Mouse (Mus musculus): ENCODE data around the gene Ergic2. TPM values are rescaled to one million over a fixed set of nuclear protein-coding genes. Genes with fewer than 3 reads are reported as not detected.

Ergic2 gene
- polyA plus RNA-seq (2012; rRNA removed), result 50.9 and 53.7 TPM in 2 replicates

DNA sequence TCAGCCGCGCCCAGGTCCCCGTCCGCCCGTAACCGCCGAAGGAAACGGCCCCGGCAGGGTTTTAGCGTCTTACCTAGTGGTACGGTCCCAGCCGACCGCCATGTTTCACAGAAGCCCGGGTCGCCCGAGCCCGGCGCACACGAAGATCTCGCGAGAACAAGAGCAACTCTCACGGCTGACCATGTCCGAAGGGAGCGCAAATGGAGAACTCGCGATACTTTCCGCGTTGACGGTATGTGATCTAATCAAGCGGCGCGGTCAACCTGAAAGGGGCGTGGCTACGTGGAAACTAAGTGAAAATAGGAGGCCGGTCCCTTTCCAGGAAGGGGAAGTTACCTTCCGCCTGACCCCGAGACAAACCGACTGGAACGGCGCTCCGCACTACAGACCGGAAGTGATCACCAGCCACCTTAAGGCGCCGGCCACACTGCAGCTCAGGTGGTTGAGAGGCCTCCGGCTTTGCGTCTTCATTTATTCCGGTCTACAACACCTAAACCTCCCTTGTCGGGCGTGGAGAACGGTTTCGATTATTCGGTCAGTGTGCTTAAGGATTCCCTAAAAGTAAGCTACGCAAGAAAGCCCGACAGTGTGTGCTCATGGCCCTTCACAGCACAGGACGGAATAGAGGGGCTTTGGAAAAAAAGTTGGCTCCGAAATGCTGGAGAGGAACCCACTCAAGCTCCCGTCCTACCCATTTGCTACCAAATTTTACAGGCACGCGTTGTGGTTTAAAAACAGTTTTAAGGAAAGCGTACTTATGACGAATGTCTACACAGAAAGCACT, at the start of gene Ergic2:
Gene Ergic2, minus strand, starts transcription at position 478 of the 784 bp plus-strand sequence.
- H3K4me3 ChIP-seq (ENCODE audit: insufficient read depth, low read length), result peak within 1 kb of the TSS; percentile 42
- H3K27ac ChIP-seq (ENCODE audit: insufficient read depth, low read length), result no peak within 1 kb of the TSS
- H3K4me1 ChIP-seq (ENCODE audit: control insufficient read depth, insufficient read depth, low read length), result peaks cover 1% of the 10 kb centered on the region; the same call in 1 of the 2 replicates
- TF ChIP-seq CTCF (IDR thresholded peaks at IDR 0.05; ENCODE audit: extremely low read depth, insufficient read depth, low read length) (no peak), POLR2A (IDR thresholded peaks at IDR 0.05; ENCODE audit: extremely low read depth, insufficient read depth, low read length) (peak; percentile 64)

DNA sequence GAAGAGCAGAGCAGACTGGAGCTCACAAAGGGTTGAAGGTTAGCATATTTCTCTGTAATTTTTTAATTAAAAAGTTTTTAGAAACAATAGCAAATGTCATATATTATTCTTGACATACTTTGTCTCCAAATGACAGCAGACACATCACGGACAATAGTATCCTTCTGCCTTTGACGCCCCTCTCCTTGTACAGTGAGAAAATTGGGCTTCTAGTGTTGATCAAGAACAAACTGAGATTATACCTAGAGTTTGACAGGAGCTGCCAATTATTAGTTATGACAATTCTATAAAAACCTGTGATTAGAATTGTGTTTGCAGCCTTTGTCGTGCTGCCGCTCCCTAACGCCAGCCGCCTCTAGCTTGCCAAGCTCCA, 48.5 kb upstream of the Ergic2 start:
- no peak for TF ChIP-seq CTCF (IDR thresholded peaks at IDR 0.05; ENCODE audit: extremely low read depth, insufficient read depth, low read length)
- TF ChIP-seq POLR2A (IDR thresholded peaks at IDR 0.05; ENCODE audit: extremely low read depth, insufficient read depth, low read length), result no peak
- Histone ChIP-seq H3K27ac (ENCODE audit: insufficient read depth, low read length) (no peak overlapping the region), H3K4me3 (ENCODE audit: insufficient read depth, low read length) (no peak overlapping the region), H3K4me1 (ENCODE audit: control insufficient read depth, insufficient read depth, low read length) (peaks cover 5% of the 10 kb centered on the region)

DNA sequence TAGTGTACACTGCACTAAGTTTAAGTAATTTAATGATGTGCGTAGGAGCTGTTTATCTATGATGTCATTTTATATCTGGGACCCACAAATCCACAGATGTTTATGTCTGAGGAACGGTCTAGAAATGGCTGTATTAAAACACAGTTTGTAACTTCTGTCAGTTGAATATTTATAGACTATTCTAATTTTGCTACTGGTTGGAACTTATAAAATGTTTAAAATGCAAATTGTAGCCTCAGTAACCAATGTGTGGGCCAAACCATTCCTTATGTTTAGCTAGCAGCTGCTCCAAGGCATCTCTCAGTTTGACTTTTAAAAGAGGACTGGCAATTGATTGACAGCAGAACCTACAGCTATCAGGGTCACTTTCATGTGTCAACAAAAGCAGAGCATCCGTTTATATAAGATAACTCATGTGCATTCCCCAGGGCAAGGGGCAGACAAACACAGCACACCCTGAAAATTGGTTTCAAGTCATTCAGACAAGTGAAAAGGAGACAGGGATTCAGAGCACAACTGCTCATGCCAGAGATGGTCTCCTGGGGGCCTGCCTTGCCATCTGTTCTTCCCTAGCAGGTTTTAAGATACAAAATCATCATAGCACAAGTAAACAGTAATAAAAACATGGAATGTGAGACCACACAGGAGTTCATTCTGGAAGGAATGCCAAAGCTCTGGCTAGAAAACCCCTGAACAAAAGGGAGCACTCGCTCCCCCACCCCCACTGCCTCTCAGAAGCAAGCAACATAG, 48.0 kb upstream of the Ergic2 start:
- H3K27ac ChIP-seq (ENCODE audit: insufficient read depth, low read length), result no peak overlapping the region

DNA sequence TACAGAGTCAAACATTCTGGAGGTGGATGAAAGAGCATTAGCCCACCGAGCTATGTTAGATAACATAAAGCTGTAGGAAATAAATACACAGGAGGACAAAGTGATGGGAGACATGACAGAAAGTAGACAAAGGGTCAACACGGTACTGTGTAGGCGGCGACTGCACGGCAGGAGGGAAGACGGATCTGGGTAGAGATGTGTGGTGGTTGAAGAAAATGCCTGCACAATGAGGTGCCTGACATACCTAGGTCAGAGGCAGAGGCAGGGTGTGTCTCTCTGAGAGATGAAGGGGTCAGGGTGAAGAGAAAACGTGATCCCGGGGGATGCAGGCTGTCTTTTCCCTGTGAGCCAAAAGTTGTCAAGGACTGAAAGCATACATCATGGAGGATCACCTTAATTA, 46.9 kb upstream of the Ergic2 start:
- no peak overlapping the region for H3K27ac ChIP-seq (ENCODE audit: insufficient read depth, low read length)
- TF ChIP-seq POLR2A (IDR thresholded peaks at IDR 0.05; ENCODE audit: extremely low read depth, insufficient read depth, low read length) (no peak), CTCF (IDR thresholded peaks at IDR 0.05; ENCODE audit: extremely low read depth, insufficient read depth, low read length) (no peak)
- peaks cover 6% of the 10 kb centered on the region for H3K4me1 ChIP-seq (ENCODE audit: control insufficient read depth, insufficient read depth, low read length)
- no peak overlapping the region for H3K4me3 ChIP-seq (ENCODE audit: insufficient read depth, low read length)

More for the DNA sequence above, 48.0 kb upstream of the Ergic2 start:
- TF ChIP-seq POLR2A (IDR thresholded peaks at IDR 0.05; ENCODE audit: extremely low read depth, insufficient read depth, low read length) (no peak), CTCF (IDR thresholded peaks at IDR 0.05; ENCODE audit: extremely low read depth, insufficient read depth, low read length) (no peak)
- Histone ChIP-seq H3K4me1 (ENCODE audit: control insufficient read depth, insufficient read depth, low read length) (peaks cover 6% of the 10 kb centered on the region), H3K4me3 (ENCODE audit: insufficient read depth, low read length) (no peak overlapping the region)

DNA sequence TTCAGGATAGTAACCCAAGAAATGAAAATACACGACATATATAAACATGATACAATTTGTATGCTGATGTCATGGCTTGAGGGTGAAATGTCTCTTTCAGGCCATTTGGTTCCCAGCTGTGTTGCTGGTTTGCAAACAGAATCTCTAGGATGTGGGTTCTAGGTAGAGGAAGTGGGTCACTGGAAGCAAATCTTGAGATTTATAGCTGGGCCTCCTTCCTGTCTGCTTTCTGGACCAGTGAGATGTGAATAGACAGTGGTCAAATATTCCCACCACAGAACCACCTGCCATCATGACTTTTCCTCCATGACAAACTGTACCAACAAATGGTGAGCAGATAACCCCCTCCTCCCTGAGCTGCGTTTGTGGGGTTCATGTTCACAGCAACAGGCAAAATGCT, 45.6 kb upstream of the Ergic2 start:
- no peak overlapping the region for H3K27ac ChIP-seq (ENCODE audit: insufficient read depth, low read length)
- TF ChIP-seq POLR2A (IDR thresholded peaks at IDR 0.05; ENCODE audit: extremely low read depth, insufficient read depth, low read length) (no peak), CTCF (IDR thresholded peaks at IDR 0.05; ENCODE audit: extremely low read depth, insufficient read depth, low read length) (no peak)
- no peak overlapping the region for H3K4me3 ChIP-seq (ENCODE audit: insufficient read depth, low read length)
- H3K4me1 ChIP-seq (ENCODE audit: control insufficient read depth, insufficient read depth, low read length), result peaks cover 6% of the 10 kb centered on the region

DNA sequence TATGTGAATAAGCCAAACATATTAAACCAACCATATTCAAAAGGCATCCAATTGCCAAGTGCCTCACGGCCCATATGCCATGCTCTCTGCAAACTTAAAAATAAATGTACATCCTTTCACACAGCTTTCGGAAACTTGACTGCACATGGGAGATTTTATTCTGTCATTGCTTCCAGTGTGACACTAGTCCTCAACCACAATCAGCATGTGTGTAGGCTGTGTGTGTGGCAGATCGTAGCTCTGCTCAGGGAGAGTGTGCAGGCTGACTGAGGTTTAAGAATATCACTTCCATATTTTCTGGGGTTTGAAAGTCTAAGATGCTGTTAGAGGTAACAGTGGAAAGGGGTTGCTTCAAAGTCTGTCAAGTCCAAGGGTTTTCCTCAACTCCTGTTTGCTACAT, 43.9 kb upstream of the Ergic2 start:
- H3K4me3 ChIP-seq (ENCODE audit: insufficient read depth, low read length), result no peak overlapping the region
- TF ChIP-seq CTCF (IDR thresholded peaks at IDR 0.05; ENCODE audit: extremely low read depth, insufficient read depth, low read length) (no peak), POLR2A (IDR thresholded peaks at IDR 0.05; ENCODE audit: extremely low read depth, insufficient read depth, low read length) (no peak)
- H3K27ac ChIP-seq (ENCODE audit: insufficient read depth, low read length), result no peak overlapping the region
- H3K4me1 ChIP-seq (ENCODE audit: control insufficient read depth, insufficient read depth, low read length), result peaks cover 6% of the 10 kb centered on the region

DNA sequence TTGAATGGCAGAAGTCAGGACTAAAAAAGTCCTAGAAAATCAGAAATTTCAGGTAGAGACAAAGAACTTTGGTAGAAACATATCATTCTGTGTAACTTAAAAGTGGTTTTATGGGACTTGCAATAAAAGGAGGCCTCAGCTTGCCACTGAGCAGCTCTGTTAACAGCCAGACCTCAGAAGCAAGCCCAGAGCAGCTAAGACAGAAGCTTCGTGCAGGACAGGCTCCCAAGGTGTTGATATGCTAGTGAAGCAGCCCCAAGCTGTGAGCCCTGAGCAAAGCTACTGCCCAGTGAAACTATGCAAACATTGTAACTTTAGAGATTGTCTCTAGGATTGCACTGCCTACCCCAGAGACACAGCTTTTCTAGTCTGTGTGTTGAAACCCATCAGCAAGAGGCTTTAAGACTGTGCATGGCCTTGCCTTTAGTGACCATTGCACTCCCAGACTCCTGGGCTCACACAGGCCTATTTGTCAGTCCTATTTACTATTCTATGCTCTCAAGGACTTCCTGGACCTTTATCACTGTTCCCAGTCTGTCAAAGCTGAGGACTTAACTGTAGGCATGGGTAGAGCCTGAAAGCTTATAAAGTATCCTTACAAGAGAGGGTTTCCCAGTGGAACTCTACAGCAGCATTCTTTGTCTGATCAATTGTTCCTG, 43.4 kb upstream of the Ergic2 start:
- Histone ChIP-seq H3K27ac (ENCODE audit: insufficient read depth, low read length) (no peak overlapping the region), H3K4me1 (ENCODE audit: control insufficient read depth, insufficient read depth, low read length) (peaks cover 6% of the 10 kb centered on the region)
- TF ChIP-seq POLR2A (IDR thresholded peaks at IDR 0.05; ENCODE audit: extremely low read depth, insufficient read depth, low read length) (no peak), CTCF (IDR thresholded peaks at IDR 0.05; ENCODE audit: extremely low read depth, insufficient read depth, low read length) (no peak)

DNA sequence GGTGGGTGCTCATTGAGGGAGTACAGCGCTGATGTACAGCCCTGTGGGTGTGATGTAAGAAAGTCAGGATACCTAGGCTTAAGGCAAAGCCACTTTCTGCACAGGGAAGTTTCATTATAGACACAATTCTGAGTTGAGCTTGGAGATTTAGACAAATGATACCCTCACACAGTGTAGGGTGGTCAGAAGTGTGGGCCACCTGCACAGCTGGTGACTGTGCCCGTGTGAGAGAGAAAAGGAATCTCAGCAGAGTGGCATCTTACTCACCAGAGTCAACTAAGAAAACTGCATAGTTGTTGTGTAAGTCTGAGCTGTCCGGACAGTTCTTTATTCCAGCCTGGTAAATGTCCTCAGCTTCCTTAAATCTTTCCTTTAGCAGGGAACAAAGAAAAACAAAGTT, 37.0 kb upstream of the Ergic2 start:
- TF ChIP-seq CTCF (IDR thresholded peaks at IDR 0.05; ENCODE audit: extremely low read depth, insufficient read depth, low read length), result no peak
- no peak for TF ChIP-seq POLR2A (IDR thresholded peaks at IDR 0.05; ENCODE audit: extremely low read depth, insufficient read depth, low read length)
- no peak overlapping the region for H3K27ac ChIP-seq (ENCODE audit: insufficient read depth, low read length)

More for the DNA sequence above, 43.4 kb upstream of the Ergic2 start:
- H3K4me3 ChIP-seq (ENCODE audit: insufficient read depth, low read length), result no peak overlapping the region

DNA sequence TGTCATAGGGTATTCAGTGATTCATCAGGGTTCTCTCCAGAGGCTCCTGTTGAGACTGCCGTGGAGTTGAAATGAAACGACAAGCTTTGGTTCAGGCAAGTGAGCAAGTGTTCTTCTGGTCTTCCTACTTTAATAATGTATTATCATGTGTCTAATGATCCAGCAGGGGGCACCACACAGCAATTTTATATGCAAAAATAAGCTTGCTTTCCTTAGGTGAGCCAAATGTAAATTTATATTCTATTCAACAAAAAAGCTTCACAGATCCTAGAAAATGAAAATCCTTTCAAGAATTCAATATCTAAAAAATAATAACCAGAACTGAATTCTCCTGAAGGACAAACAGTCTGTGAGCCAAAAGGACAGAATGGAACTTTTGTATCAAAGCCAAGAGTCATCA, 36.5 kb upstream of the Ergic2 start:
- H3K4me1 ChIP-seq (ENCODE audit: control insufficient read depth, insufficient read depth, low read length), result no peaks in the 10 kb centered on the region
- H3K27ac ChIP-seq (ENCODE audit: insufficient read depth, low read length), result no peak overlapping the region
- no peak for TF ChIP-seq POLR2A (IDR thresholded peaks at IDR 0.05; ENCODE audit: extremely low read depth, insufficient read depth, low read length)
- TF ChIP-seq CTCF (IDR thresholded peaks at IDR 0.05; ENCODE audit: extremely low read depth, insufficient read depth, low read length), result no peak
- H3K4me3 ChIP-seq (ENCODE audit: insufficient read depth, low read length), result no peak overlapping the region

More for the DNA sequence above, 37.0 kb upstream of the Ergic2 start:
- no peaks in the 10 kb centered on the region for H3K4me1 ChIP-seq (ENCODE audit: control insufficient read depth, insufficient read depth, low read length)
- H3K4me3 ChIP-seq (ENCODE audit: insufficient read depth, low read length), result no peak overlapping the region

Measured in cortical plate, adult 2 months (tissue).